Mouse (Mus musculus) layer of hippocampus, adult 9-11 months (tissue): ENCODE data around the gene Ifitm7.
"Not testable (repeated sequence)": the region's sequence is repeated elsewhere in the genome, so short reads cannot be mapped to it uniquely, and the experiment has no call there.

Experiments
- DNase-seq: peaks from one replicate; pipeline ENCODE4 v3.0.0; 2022

The Ifitm7 gene

DNA sequence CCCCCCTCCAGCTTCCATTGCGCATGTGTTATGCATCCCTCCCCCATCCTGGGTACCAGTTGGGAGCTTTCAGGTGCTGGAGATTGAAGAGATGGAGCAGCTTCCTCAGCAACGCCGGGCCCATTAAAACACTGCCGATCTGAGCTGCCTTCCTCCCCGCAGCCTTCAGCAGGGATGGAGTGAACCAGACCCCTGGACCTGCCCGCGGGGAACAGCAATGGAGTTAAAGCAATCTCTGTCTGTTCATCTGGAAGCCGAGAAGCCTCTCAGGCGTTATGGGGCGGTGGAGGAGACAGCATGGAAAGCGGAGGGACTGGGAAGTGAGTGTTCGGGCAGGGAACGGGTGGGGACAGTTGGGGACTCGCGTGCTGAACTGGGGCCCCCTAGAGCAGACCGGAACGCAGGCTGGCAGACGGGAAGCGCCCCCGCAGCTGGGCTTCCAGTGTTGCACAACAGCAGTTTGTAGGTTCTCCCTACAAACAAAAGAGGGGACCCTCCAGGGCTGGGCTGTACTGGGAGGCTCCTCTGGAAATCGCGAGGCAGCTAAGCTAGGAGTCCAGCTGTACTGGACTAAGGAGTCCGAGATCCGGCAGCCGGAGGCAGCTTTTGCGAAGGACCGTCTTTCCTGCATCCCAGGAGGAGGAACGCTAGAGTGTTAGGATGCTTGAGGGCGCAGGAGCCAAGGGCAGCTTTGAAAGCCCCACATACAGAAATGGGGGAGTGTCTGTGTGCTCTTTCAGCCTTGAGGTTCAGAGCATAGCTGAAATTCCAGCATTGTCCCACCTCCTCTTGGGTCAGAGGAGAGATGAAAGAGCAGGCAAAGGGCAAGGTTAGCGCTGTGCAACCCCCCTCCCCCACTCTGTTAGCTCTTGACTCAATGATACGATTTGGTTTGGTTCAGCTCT, at the start of gene Ifitm7, which contains the start of gene 2900011O08Rik:
TSS of gene Ifitm7 (minus strand) at position 315 of the 905 bp plus-strand sequence.
TSS of gene 2900011O08Rik (plus strand) at position 31 of the 905 bp plus-strand sequence.
- peak; percentile 64 for DNase-seq

- no peak for DNase-seq
Measured at GRCm38 (mm10) chr16:14033076-14033475, 46.4 kb upstream of the Ifitm7 start.

DNA sequence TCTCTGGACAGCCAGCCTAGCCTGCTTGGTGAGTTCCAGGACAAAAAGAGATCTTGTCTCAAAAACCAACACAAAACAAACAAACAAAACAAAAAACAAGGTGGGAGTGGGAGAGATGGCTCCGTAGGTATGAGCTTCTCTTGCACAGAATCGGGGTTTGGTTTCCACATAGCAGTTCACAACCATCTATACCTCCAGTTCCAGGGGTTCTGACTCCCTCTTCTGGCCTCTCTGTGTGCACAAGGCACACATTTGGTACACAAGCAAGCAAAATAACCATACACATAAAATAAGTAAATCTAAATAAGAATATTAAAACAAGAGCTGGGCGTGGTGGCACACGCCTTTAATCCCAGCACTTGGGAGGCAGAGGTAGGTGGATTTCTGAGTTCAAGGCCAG, 44.0 kb upstream of the Ifitm7 start:
- no peak for DNase-seq

- DNase-seq: no peak
Measured at GRCm38 (mm10) chr16:14029851-14030250, 43.2 kb upstream of the Ifitm7 start.

DNA sequence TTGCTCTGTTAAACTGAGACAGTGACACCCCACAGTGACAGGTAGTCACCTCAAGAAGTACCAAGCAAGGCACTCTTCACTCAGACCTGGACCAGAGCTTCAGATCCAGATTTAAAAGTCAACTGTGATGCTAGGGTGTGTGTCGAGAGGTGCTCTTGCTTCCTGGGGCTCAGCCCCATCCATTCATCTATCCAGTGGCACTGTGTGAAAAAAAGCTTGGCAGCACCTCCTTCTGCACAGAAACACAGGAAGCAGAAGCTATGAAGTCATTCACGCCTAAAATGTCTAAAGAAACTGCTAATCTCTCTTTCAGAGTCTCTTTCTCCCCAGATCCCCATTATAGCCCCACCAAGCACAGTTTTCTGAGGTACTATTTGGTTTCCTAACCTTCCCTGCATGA, 42.4 kb upstream of the Ifitm7 start:
- no peak for DNase-seq

DNA sequence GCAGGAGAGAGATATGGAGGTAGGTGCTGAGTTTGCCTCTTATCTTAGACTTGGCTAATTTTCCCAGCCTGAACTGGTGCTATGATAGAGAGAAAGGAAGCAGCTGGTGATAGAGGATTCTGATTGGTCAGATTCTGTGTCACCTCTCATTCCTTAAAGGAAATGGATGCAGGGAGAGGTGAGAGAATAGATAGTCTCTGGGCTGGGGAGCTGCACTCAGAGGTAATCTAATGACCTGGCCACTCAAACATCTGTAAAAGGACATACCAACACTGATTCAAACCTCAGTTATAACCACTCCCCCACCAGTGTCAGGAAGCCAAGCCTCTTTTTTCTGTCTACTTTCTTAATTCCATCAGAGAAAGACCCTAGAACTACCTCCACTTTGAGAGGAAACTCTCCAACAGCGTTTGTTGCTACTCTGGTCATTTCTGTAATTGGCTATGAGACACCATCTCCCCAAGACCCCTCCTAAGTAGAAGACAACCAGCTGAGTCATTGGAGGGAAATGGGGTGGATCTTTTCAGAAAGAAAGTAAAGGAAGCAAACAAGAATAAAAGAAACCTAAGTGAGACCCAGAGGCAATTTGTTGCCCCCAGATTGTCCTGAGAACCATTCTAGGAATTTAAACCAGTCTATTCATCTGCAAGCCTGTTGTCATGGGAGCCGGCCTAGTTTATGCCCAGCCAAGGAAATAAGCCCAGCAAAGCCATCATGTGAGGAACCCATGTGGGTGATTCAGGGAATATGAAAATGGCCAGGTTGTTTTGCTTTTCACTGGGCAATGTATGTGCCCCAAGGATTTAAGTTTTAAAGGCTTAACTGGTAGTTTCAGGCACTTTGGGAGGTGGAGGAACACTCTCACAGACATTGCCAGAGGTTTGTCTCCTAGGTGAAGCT, 38.7 kb upstream of the Ifitm7 start:
- DNase-seq: no peak

GRCm38 (mm10) chr16:14021166-14021822, 34.6 kb upstream of the Ifitm7 start:
- no peak for DNase-seq

DNA sequence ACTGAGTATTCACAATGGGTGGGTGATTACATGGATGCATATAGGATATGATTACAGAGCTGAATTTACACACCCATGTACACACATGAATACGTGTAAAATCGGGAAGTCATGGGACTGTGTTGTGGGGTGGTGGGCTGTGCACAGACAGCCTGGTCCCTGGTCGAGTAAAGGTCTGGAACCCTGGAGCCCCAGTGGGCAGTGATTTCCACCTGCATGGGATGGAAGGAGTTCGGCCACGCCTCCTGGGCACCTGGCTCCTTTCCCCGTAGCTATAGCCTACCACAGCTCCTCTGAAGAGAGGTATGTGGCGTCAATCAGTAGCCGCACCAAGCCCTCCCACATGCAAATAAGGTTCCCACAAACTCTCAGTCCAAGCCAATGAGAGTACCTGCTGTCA, 30.6 kb upstream of the Ifitm7 start:
- DNase-seq: no peak

DNA sequence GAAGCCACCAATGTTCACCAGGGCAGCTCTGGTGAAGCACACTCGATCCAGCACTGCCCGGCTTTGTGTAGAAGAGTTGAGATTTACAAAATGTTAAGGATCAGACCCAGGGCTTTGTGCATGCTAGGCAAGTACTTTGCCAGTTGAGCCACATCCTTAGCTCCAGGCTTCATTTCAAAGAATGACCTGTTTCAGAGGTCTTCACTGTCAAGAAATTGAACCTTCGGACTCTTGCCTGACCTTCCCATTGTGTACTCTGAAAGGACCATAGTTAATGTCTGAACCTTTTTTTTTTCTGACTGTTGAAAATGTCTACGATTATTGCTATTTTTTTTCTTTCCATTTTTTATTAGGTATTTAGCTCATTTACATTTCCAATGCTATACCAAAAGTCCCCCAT, 23.3 kb upstream of the Ifitm7 start:
- DNase-seq: no peak

DNA sequence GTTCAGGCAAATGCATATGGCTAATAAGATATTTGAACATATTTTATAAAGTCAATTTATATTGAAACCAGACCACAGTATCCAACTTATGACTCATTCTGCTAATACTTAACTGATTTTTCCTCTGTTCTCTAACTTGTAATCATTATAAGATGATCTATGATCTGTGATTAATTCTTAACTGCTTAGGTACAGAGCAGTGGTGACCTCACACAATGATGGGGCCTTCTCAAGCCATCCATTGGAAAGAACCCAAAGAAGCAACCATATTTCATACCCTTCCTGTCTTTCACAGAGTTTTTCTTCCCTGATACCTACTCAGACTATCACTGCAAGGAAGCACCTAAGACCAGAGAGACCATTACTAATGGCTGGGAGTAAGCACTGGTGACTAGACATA, 22.0 kb upstream of the Ifitm7 start:
- no peak for DNase-seq

DNA sequence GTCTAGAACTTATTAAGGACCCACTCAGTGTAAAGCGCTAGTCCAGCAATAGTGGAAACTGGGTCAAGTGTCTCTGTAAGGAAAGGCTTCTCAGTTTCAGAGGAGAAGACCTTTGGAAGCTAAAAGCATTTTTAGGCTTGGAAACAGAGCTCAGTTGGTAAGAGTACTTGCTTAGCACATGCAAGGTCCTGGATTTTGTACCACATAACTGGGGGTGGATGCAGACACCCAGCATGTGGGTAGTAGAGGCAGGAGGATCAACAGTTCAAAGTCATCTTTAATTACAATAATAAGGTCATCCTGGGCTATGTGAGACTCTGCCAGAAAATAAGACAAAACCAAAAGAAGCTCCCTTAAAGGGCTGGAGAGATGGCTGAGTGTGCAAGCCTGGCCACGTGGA, 21.4 kb upstream of the Ifitm7 start:
- no peak for DNase-seq

- no peak for DNase-seq
Measured at GRCm38 (mm10) chr16:14005266-14005665, 18.6 kb upstream of the Ifitm7 start.

GRCm38 (mm10) chr16:14004726-14005125, 18.0 kb upstream of the Ifitm7 start:
- DNase-seq: no peak

- no peak for DNase-seq
Measured at GRCm38 (mm10) chr16:14004170-14004569, 17.5 kb upstream of the Ifitm7 start.

GRCm38 (mm10) chr16:14003386-14004130, 16.9 kb upstream of the Ifitm7 start:
- no peak for DNase-seq

DNA sequence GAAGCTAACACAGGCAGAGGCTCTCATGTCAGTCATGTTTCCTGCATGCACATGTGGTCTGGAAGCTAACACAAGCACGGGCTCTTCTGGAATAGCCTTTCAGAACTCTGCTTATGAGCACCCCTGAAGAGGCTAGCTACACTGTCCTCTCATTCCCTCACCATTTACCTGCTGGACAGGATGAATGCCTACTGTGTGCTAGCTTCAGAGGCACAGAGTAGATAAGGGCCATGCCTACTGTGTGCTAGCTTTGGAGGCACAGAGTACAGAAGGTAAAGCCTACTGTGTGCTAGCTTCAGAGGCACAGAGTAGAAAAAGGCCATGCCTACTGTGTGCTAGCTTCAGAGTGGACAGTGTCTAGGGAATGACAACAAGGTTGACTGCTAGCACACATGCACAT, 7.8 kb upstream of the Ifitm7 start:
- no peak for DNase-seq

- DNase-seq: no peak
Measured at GRCm38 (mm10) chr16:13994076-13994475, 7.4 kb upstream of the Ifitm7 start.

DNA sequence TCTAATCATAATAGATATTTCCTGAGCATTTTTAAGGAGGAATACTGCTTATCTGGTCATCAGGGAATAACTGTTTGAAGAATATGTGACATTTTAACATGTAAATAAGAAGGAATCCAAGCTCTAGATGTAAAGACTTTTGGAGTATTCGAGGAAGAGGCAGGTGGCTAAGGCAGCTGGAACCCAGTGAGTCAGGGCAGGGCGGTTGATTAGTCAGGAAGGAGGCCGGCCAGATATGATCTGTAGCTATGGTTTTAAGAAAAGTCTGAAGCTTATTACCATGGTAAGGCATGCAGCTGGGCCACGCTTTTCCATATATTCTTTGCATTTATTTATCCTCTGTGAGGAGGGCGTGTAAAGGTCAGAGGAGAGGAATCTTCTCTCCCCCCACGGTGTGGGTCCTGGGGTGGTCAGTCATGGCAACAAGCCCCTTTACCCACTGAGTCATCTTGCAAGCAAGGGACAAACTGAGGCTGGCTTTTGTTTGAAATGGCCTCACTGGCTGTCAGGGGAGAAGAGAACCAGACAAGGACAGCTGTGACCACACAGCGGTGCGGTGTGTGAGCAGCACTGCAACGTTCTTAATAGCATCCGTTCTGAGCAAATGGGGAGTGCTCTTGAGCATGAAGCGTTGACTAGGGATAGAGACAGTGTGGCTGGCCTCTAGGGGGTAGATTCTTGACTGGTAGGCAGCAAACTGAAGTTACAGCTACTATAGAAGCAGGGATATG, 6.0 kb upstream of the Ifitm7 start:
- no peak for DNase-seq

- DNase-seq: peak; percentile 14
Measured at GRCm38 (mm10) chr16:13986197-13986573, 503 bp downstream of the Ifitm7 start.

DNA sequence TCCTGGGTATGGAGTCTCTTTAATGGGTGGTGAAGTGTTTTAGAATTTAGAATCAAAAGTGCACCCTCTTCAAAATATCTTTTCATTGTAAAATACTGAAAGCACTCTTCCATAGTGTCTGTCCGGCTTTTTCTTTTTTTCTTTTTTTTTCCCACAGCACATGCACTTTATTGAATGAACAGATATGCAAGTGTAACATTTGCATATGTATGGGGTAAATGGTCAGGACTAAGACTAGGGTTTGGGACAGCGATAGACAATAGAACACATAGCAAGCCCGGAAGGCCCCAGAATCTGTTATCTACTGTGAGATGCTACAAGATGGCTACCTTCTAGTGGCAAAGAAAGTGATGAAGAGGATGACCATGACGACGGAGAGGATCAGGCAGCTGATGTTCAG, 3.5 kb downstream of the Ifitm7 start:
- DNase-seq: no peak

GRCm38 (mm10) chr16:13981726-13982125, 5.0 kb downstream of the Ifitm7 start:
- not testable (repeated sequence) for DNase-seq

- not testable (repeated sequence) for DNase-seq
Measured at GRCm38 (mm10) chr16:13977026-13977425, 9.7 kb downstream of the Ifitm7 start.
